8 mouse cellular contexts compared by ENCODE assay signal in genomic region chr16:4592909-4593875, GRCm38 (mm10). TPM values are rescaled to one million over a fixed set of nuclear protein-coding genes. Genes with fewer than 3 reads are reported as not detected.
DNase-seq lines count a peak whose midpoint lies in the region; ATAC-seq and TF ChIP-seq lines count a peak whose summit lies in the region.

No protein-coding gene starts in this region.

- H3K27ac ChIP-seq in thymus, adult 2 months (ENCODE audit: control insufficient read depth, insufficient read depth, low read length): no peak overlapping the region
- peak overlapping the region; percentile 90 for H3K27ac ChIP-seq in forebrain, postnatal 0 days (ENCODE audit: low read depth, low read length)
- peak overlapping the region; percentile 94 for H3K27ac ChIP-seq in intestine, embryonic 15.5 days
- peak overlapping the region; percentile 68 for H3K27ac ChIP-seq in liver, embryonic 11.5 days (ENCODE audit: low read depth, low read length)

- peaks cover 19% of the 10 kb centered on the region for H3K4me1 ChIP-seq in thymus, adult 2 months (replicated peaks; ENCODE audit: control insufficient read depth, insufficient read depth, low read length)
- H3K4me1 ChIP-seq in forebrain, postnatal 0 days (ENCODE audit: insufficient read depth): peaks cover 30% of the 10 kb centered on the region
- peaks cover 38% of the 10 kb centered on the region for H3K4me1 ChIP-seq in intestine, embryonic 15.5 days (replicated peaks)
- H3K4me1 ChIP-seq in liver, embryonic 11.5 days (replicated peaks; ENCODE audit: control insufficient read depth, insufficient read depth, low read length): peaks cover 31% of the 10 kb centered on the region

- peak overlapping the region; percentile 41; the same call in 1 of the 2 replicates for H3K4me3 ChIP-seq in thymus, adult 2 months (ENCODE audit: control insufficient read depth, insufficient read depth, low read length)
- peak overlapping the region; percentile 85 for H3K4me3 ChIP-seq in forebrain, postnatal 0 days (ENCODE audit: low read depth, low read length)
- peak overlapping the region; percentile 87 for H3K4me3 ChIP-seq in intestine, embryonic 15.5 days (replicated peaks)
- peak overlapping the region; percentile 75 for H3K4me3 ChIP-seq in liver, embryonic 11.5 days (ENCODE audit: low read depth, low read length)

- no peak for TF ChIP-seq CTCF in thymus, adult 2 months (IDR thresholded peaks at IDR 0.05; ENCODE audit: borderline replicate concordance, control insufficient read depth, extremely low read depth, insufficient read depth, low read length, poor library complexity)
- TF ChIP-seq CTCF in forebrain, postnatal 0 days (IDR thresholded peaks at IDR 0.05; ENCODE audit: low read depth): peak; percentile 67

- no peaks in the 10 kb centered on the region for H3K9me3 ChIP-seq in forebrain, postnatal 0 days (ENCODE audit: low read length)
- no peaks in the 10 kb centered on the region for H3K9me3 ChIP-seq in intestine, embryonic 15.5 days
- no peaks in the 10 kb centered on the region for H3K9me3 ChIP-seq in liver, embryonic 11.5 days (ENCODE audit: control insufficient read depth, low read length)

- H3K4me2 ChIP-seq in forebrain, postnatal 0 days (ENCODE audit: low read depth): peak overlapping the region; percentile 79
- peak overlapping the region; percentile 91 for H3K4me2 ChIP-seq in intestine, embryonic 15.5 days (replicated peaks)
- H3K4me2 ChIP-seq in liver, embryonic 11.5 days: peak overlapping the region; percentile 82

- H3K9ac ChIP-seq in forebrain, postnatal 0 days: peak overlapping the region; percentile 76
- peak overlapping the region; percentile 90 for H3K9ac ChIP-seq in intestine, embryonic 15.5 days
- peak overlapping the region; percentile 81 for H3K9ac ChIP-seq in liver, embryonic 11.5 days (ENCODE audit: low read depth, low read length)

- no peak for TF ChIP-seq POLR2A in thymus, adult 2 months (IDR thresholded peaks at IDR 0.05; ENCODE audit: control insufficient read depth, extremely low read depth, insufficient read depth, low read length, poor library complexity)

- 54% methylated on average over 32 of the region's 32 CpGs for WGBS in thymus, adult 2 months
- 12% methylated on average over 32 of the region's 32 CpGs for WGBS in forebrain, postnatal 0 days
- 10% methylated on average over 32 of the region's 32 CpGs for WGBS in intestine, embryonic 15.5 days
- WGBS in liver, embryonic 11.5 days: 21% methylated on average over 32 of the region's 32 CpGs

- peak; percentile 59 for DNase-seq in thymus, adult 2 months
- DNase-seq in thymus, adult 18-20 months: no peak
- DNase-seq in cerebellum, adult 18-20 months: peak; percentile 73 to 78
- peak; percentile 72 for DNase-seq in forebrain, postnatal 0 days
- DNase-seq in liver, embryonic 11.5 days (ENCODE audit: low spot score): peak; percentile 54
- DNase-seq in naive thymus-derived CD4-positive, alpha-beta T cell, adult 2 months (ENCODE audit: low read depth): peak; percentile 65

- H3K36me3 ChIP-seq in thymus, adult 2 months (ENCODE audit: control insufficient read depth, insufficient read depth, low read length): no peaks in the 10 kb centered on the region
- H3K36me3 ChIP-seq in forebrain, postnatal 0 days (ENCODE audit: insufficient read depth): no peaks in the 10 kb centered on the region
- H3K36me3 ChIP-seq in intestine, embryonic 15.5 days: peaks cover 9% of the 10 kb centered on the region; the same call in 1 of the 2 replicates
- H3K36me3 ChIP-seq in liver, embryonic 11.5 days (ENCODE audit: control insufficient read depth, insufficient read depth, low read length): peaks cover 6% of the 10 kb centered on the region; the same call in 1 of the 2 replicates

- peak; percentile 28 for ATAC-seq in forebrain, postnatal 0 days
- ATAC-seq in intestine, embryonic 15.5 days: no peak
- no peak for ATAC-seq in liver, embryonic 11.5 days (replicated peaks; ENCODE audit: low FRiP score)
- ATAC-seq in activated CD4-positive, CD25-positive, alpha-beta regulatory T cell, adult 4 months: no peak

- no peaks in the 10 kb centered on the region; the same call in 1 of the 2 replicates for H3K27me3 ChIP-seq in thymus, adult 2 months (ENCODE audit: control insufficient read depth, insufficient read depth, low read length)
- no peaks in the 10 kb centered on the region for H3K27me3 ChIP-seq in forebrain, postnatal 0 days (ENCODE audit: insufficient read depth, low read length)
- no peaks in the 10 kb centered on the region for H3K27me3 ChIP-seq in intestine, embryonic 15.5 days (replicated peaks)
- peaks cover 33% of the 10 kb centered on the region for H3K27me3 ChIP-seq in liver, embryonic 11.5 days (replicated peaks; ENCODE audit: control insufficient read depth, insufficient read depth, low read length)

RNA-seq across cellular contexts. Expression of gene Glis2, which starts 1.3 kb away (rescaled TPM):
- 11.8 and 14.3 TPM in 2 replicates for polyA plus RNA-seq in thymus, adult 2 months (2012; rRNA removed)
- 13.3 and 15.2 TPM in 2 replicates for total RNA-seq in forebrain, postnatal 0 days (2014; rRNA removed)
- 7.1 and 11.6 TPM in 2 replicates for polyA plus RNA-seq in forebrain, postnatal 0 days (2015; fragmentation: Nextera tagmentation; extraction: Ambion mirVana)
- polyA plus RNA-seq in intestine, embryonic 15.5 days (2015; fragmentation: Nextera tagmentation; extraction: Ambion mirVana): 21.4 and 23.5 TPM in 2 replicates
- 10.8 and 11.7 TPM in 2 replicates for polyA plus RNA-seq in liver, embryonic 11.5 days (2014; fragmentation: Nextera tagmentation; extraction: Ambion mirVana)
- polyA plus RNA-seq in activated CD4-positive, CD25-positive, alpha-beta regulatory T cell, adult 4 months (2017; shearing (Covaris generic)): under 1 TPM in 1 of 2 experiments, not detected in 1; 0.71 TPM

RNA-seq across cellular contexts. Expression of gene Pam16, which starts 31.6 kb away (rescaled TPM):
- 35.7 and 40.4 TPM in 2 replicates for polyA plus RNA-seq in thymus, adult 2 months (2012; rRNA removed)
- total RNA-seq in forebrain, postnatal 0 days (2014; rRNA removed): 52.2 and 54.5 TPM in 2 replicates
- 138 and 161 TPM in 2 replicates for polyA plus RNA-seq in forebrain, postnatal 0 days (2015; fragmentation: Nextera tagmentation; extraction: Ambion mirVana)
- 74.5 and 84.3 TPM in 2 replicates for polyA plus RNA-seq in intestine, embryonic 15.5 days (2015; fragmentation: Nextera tagmentation; extraction: Ambion mirVana)
- 110 and 116 TPM in 2 replicates for polyA plus RNA-seq in liver, embryonic 11.5 days (2014; fragmentation: Nextera tagmentation; extraction: Ambion mirVana)
- 10 to 100 TPM; 30.5 to 37.9 TPM for polyA plus RNA-seq in activated CD4-positive, CD25-positive, alpha-beta regulatory T cell, adult 4 months (2017; shearing (Covaris generic))

RNA-seq across cellular contexts. Expression of gene Tfap4, which starts 33.5 kb away (rescaled TPM):
- polyA plus RNA-seq in thymus, adult 2 months (2012; rRNA removed): 12.0 and 13.5 TPM in 2 replicates
- 9.1 and 10.2 TPM in 2 replicates for total RNA-seq in forebrain, postnatal 0 days (2014; rRNA removed)
- 6.4 and 8.0 TPM in 2 replicates for polyA plus RNA-seq in forebrain, postnatal 0 days (2015; fragmentation: Nextera tagmentation; extraction: Ambion mirVana)
- polyA plus RNA-seq in intestine, embryonic 15.5 days (2015; fragmentation: Nextera tagmentation; extraction: Ambion mirVana): 27.9 and 28.8 TPM in 2 replicates
- 23.3 and 25.1 TPM in 2 replicates for polyA plus RNA-seq in liver, embryonic 11.5 days (2014; fragmentation: Nextera tagmentation; extraction: Ambion mirVana)
- polyA plus RNA-seq in activated CD4-positive, CD25-positive, alpha-beta regulatory T cell, adult 4 months (2017; shearing (Covaris generic)): 1 to 10 TPM; 4.1 to 6.2 TPM

RNA-seq across cellular contexts. Expression of gene Vasn, which starts 46.5 kb away (rescaled TPM):
- polyA plus RNA-seq in thymus, adult 2 months (2012; rRNA removed): 5.3 and 8.1 TPM in 2 replicates
- total RNA-seq in forebrain, postnatal 0 days (2014; rRNA removed): 5.5 and 6.5 TPM in 2 replicates
- 3.0 and 3.6 TPM in 2 replicates for polyA plus RNA-seq in forebrain, postnatal 0 days (2015; fragmentation: Nextera tagmentation; extraction: Ambion mirVana)
- polyA plus RNA-seq in intestine, embryonic 15.5 days (2015; fragmentation: Nextera tagmentation; extraction: Ambion mirVana): 14.1 and 15.1 TPM in 2 replicates
- 9.3 and 9.4 TPM in 2 replicates for polyA plus RNA-seq in liver, embryonic 11.5 days (2014; fragmentation: Nextera tagmentation; extraction: Ambion mirVana)
- polyA plus RNA-seq in activated CD4-positive, CD25-positive, alpha-beta regulatory T cell, adult 4 months (2017; shearing (Covaris generic)): 1 to 10 TPM in 1 of 2 experiments, under 1 TPM in 1; 0.79 to 1.1 TPM

RNA-seq across cellular contexts. Expression of gene Dnaja3, which starts 46.6 kb away (rescaled TPM):
- polyA plus RNA-seq in thymus, adult 2 months (2012; rRNA removed): 18.3 and 19.7 TPM in 2 replicates
- total RNA-seq in forebrain, postnatal 0 days (2014; rRNA removed): 47.2 and 51.5 TPM in 2 replicates
- polyA plus RNA-seq in forebrain, postnatal 0 days (2015; fragmentation: Nextera tagmentation; extraction: Ambion mirVana): 37.5 and 48.6 TPM in 2 replicates
- polyA plus RNA-seq in intestine, embryonic 15.5 days (2015; fragmentation: Nextera tagmentation; extraction: Ambion mirVana): 86.5 and 92.1 TPM in 2 replicates
- 104 and 111 TPM in 2 replicates for polyA plus RNA-seq in liver, embryonic 11.5 days (2014; fragmentation: Nextera tagmentation; extraction: Ambion mirVana)
- polyA plus RNA-seq in activated CD4-positive, CD25-positive, alpha-beta regulatory T cell, adult 4 months (2017; shearing (Covaris generic)): 10 to 100 TPM; 17.3 to 22.8 TPM

Comparison
In these comparisons a context has a peak if more than half of its experiments do, and no peak if none do; other contexts are left out.
1. DNase-seq: peak in thymus, adult 2 months (single experiment), cerebellum, adult 18-20 months (2 of 2), forebrain, postnatal 0 days (single experiment), liver, embryonic 11.5 days (single experiment) and naive thymus-derived CD4-positive, alpha-beta T cell, adult 2 months (single experiment); none in thymus, adult 18-20 months (0 of 2).
2. Peak in every context shown above with its lines, with median percentiles within 50 percentile points of each other: H3K4me3 ChIP-seq, H3K4me2 ChIP-seq and H3K9ac ChIP-seq.